Mouse (Mus musculus) liver, embryonic 14.5 days (tissue): ENCODE measurements around the gene Plekha7. TPM values are rescaled to one million over a fixed set of nuclear protein-coding genes. Genes with fewer than 3 reads are reported as not detected.

Experiments
- ATAC-seq: fragments of 200-750 bp; cut with Nextera tagmentation; 2 replicates; pipeline ENCODE4 v1.8.0; 2017; ENCODE audit warnings: moderate number of reproducible peaks, mild to moderate bottlenecking, moderate library complexity; ENCODE audit not compliant: insufficient read depth
- DNase-seq, 3 experiments: peaks; one replicate each; pipeline ENCODE4 v3.0.0-alpha.2; 2012 to 2013; ENCODE audit warnings: low read depth in 3 of 3, low spot score in 3 of 3
- H3K27ac ChIP-seq: fragments of 300-500 bp; sonication (generic); 2 replicates; pipeline ENCODE4 v1.5.1; 2014; ENCODE audit warnings: moderate library complexity, mild to moderate bottlenecking, control low read depth, inconsistent platforms
- H3K27me3 ChIP-seq: fragments of 300-500 bp; sonication (generic); 2 replicates; pipeline ENCODE4 v1.6.1; 2014; ENCODE audit warnings: mild to moderate bottlenecking, low read length, moderate library complexity; ENCODE audit not compliant: control insufficient read depth, insufficient read depth
- H3K36me3 ChIP-seq: fragments of 300-500 bp; sonication (generic); replicated peaks from 2 replicates; pipeline ENCODE4 v1.6.1; 2014; ENCODE audit warnings: low read depth; ENCODE audit not compliant: control insufficient read depth, insufficient read depth
- H3K4me1 ChIP-seq, 2 experiments: fragments of 200-500 bp in 1 of 2; fragments of 300-500 bp in 1 of 2; sonication (generic) in 1 of 2; replicated peaks; 2 replicates each; pipeline ENCODE4 v1.6.1; 2012 to 2014; ENCODE audit warnings: antibody characterized with exemption in 1 of 2, inconsistent platforms in 1 of 2, low read length in 1 of 2; ENCODE audit not compliant: control insufficient read depth in 2 of 2, insufficient read depth in 2 of 2
- H3K4me2 ChIP-seq: fragments of 300-500 bp; sonication (generic); 2 replicates; pipeline ENCODE4 v1.6.1; 2014; ENCODE audit warnings: low read depth, mild to moderate bottlenecking, control low read depth, moderate library complexity
- H3K4me3 ChIP-seq, 2 experiments: fragments of 200-500 bp in 1 of 2; fragments of 300-500 bp in 1 of 2; sonication (generic) in 1 of 2; 2 replicates each; pipeline ENCODE4 v1.5.1; 2012 to 2014; ENCODE audit warnings: low read depth in 2 of 2, low read length in 2 of 2, mild to moderate bottlenecking in 2 of 2, control low read depth in 1 of 2, inconsistent platforms in 1 of 2, moderate library complexity in 1 of 2; ENCODE audit not compliant: insufficient read depth in 1 of 2
- H3K9ac ChIP-seq: fragments of 300-500 bp; sonication (generic); replicated peaks from 2 replicates; pipeline ENCODE4 v1.6.1; 2014; ENCODE audit warnings: mild to moderate bottlenecking, control low read depth, moderate library complexity
- H3K9me3 ChIP-seq: fragments of 300-500 bp; sonication (generic); 2 replicates; pipeline ENCODE4 v1.6.1; 2016; ENCODE audit warnings: low read length, mixed read lengths; ENCODE audit not compliant: control insufficient read depth
- CTCF ChIP-seq: IDR thresholded peaks from 2 replicates; pipeline ENCODE4 v1.5.1; 2016; ENCODE audit warnings: antibody characterized with exemption, low read depth, control low read depth
- EP300 ChIP-seq: IDR thresholded peaks from 2 replicates; pipeline ENCODE4 v1.6.1; 2016; ENCODE audit warnings: antibody characterized with exemption, low read depth
- WGBS: fragments of 180-500 bp; shearing (Covaris S2); extraction: QIAGEN DNeasy Blood & Tissue Kit; methylation state at CpG from one replicate; pipeline ENCODE4 v1.1.7; 2014; ENCODE audit not compliant: insufficient replicate concordance; 5-methylcytosine and 5-hydroxymethylcytosine counted together
- polyA plus RNA-seq, 2 experiments: library from polyadenylated mRNA; depleted of rRNA in 1 of 2; stranded (reverse) in 1 of 2; unstranded in 1 of 2; fragments of >200 nt; fragmentation: Nextera tagmentation in 1 of 2; extraction: Ambion mirVana in 1 of 2; gene quantifications; 2 replicates each; pipeline versions ENCODE4 v1.2.1 to v1.2.3; 2012 to 2014

Gene Plekha7
- polyA plus RNA-seq, 2 experiments = 1.5 to 2.1 TPM

DNA sequence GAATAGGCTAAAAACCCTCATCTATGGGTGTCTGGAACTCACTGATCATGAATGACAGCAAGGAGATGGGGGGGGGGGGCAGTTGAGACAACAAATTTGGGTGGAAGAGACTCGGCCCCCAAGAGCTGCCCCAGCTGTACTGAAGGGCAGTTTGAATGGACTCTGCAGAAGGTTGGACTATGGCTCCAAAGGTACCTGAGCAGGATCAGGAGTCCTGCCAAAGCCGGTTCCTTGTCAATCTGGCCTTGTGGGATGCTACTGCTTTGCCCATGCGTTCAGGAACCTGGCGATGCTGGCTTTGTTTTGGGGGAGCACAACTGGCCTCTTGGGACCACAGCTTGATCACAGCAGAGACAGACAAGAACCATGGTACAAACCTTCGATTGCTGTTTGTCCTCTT lies 52.5 kb downstream of the Plekha7 start:
- no peak overlapping the region for H3K9ac ChIP-seq
- WGBS = 63% methylated on average over 5 of the region's 5 CpGs
- no peak for TF ChIP-seq CTCF
- no peak for TF ChIP-seq EP300
- H3K4me3 ChIP-seq = no peak overlapping the region
- ATAC-seq = no peak
- H3K4me2 ChIP-seq = no peak overlapping the region
- H3K36me3 ChIP-seq = no peaks in the 10 kb centered on the region
- H3K9me3 ChIP-seq = no peaks in the 10 kb centered on the region
- DNase-seq = no peak
- H3K4me1 ChIP-seq = peaks cover 0 to 4% of the 10 kb centered on the region in 2 experiments; a peak in 1 of 4 replicates
- no peaks in the 10 kb centered on the region for H3K27me3 ChIP-seq
- H3K27ac ChIP-seq = no peak overlapping the region

GRCm38 (mm10) chr7:116254660-116255059 lies 53.5 kb downstream of the Plekha7 start:
- WGBS = 34% methylated on average over 5 of the region's 5 CpGs
- no peak overlapping the region for H3K4me3 ChIP-seq

GRCm38 (mm10) chr7:116252470-116252869 lies 55.7 kb downstream of the Plekha7 start:
- Histone ChIP-seq H3K9ac (no peak overlapping the region), H3K4me1 (peaks cover 0 to 4% of the 10 kb centered on the region in 2 experiments; a peak in 1 of 4 replicates), H3K9me3 (no peaks in the 10 kb centered on the region), H3K4me2 (no peak overlapping the region), H3K36me3 (no peaks in the 10 kb centered on the region), H3K27ac (no peak overlapping the region), H3K4me3 (no peak overlapping the region), H3K27me3 (no peaks in the 10 kb centered on the region)
- TF ChIP-seq CTCF = no peak
- no peak for TF ChIP-seq EP300
- WGBS = 51% methylated on average over 4 of the region's 4 CpGs
- ATAC-seq = no peak
- DNase-seq = no peak

More at GRCm38 (mm10) chr7:116254660-116255059, 53.5 kb downstream of the Plekha7 start:
- Histone ChIP-seq H3K27ac (no peak overlapping the region), H3K9ac (no peak overlapping the region), H3K27me3 (no peaks in the 10 kb centered on the region), H3K9me3 (no peaks in the 10 kb centered on the region), H3K4me1 (peaks cover 0 to 4% of the 10 kb centered on the region in 2 experiments; a peak in 1 of 4 replicates), H3K4me2 (no peak overlapping the region), H3K36me3 (no peaks in the 10 kb centered on the region)
- DNase-seq (no peak), ATAC-seq (peak; percentile 39; the same call in 1 of the 2 replicates)
- 0 out of 2 replicates have a peak, but pooled peaks have one; percentile 15 for TF ChIP-seq EP300
- TF ChIP-seq CTCF = no peak

DNA sequence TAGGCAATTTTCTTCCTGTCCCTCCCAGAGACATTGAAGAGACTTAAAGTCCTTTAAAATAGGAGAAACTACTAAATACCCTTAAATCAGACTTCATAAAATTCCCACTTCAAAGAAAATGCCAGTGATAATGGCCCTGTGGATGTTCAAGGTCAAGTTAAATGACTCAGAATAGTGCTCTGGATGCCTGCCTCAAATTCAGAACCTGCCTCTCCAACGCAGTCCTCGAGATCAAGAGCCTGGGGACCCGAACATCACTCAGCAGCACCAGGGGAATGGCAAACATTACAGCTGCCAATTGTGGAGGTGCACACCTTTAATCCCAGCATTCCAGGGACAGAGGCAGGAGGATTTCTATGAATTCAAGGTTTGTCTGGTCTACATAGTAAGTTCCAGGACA lies 56.7 kb downstream of the Plekha7 start:
- ATAC-seq = no peak
- H3K4me2 ChIP-seq = no peak overlapping the region
- no peak overlapping the region for H3K4me3 ChIP-seq
- TF ChIP-seq CTCF (no peak), EP300 (no peak)
- H3K36me3 ChIP-seq = no peaks in the 10 kb centered on the region
- no peak overlapping the region for H3K9ac ChIP-seq
- H3K27ac ChIP-seq = no peak overlapping the region
- no peak for DNase-seq
- 67% methylated on average over 3 of the region's 3 CpGs for WGBS
- H3K27me3 ChIP-seq = no peaks in the 10 kb centered on the region
- peaks cover 0 to 7% of the 10 kb centered on the region in 2 experiments; a peak in 1 of 4 replicates for H3K4me1 ChIP-seq
- H3K9me3 ChIP-seq = no peaks in the 10 kb centered on the region

DNA sequence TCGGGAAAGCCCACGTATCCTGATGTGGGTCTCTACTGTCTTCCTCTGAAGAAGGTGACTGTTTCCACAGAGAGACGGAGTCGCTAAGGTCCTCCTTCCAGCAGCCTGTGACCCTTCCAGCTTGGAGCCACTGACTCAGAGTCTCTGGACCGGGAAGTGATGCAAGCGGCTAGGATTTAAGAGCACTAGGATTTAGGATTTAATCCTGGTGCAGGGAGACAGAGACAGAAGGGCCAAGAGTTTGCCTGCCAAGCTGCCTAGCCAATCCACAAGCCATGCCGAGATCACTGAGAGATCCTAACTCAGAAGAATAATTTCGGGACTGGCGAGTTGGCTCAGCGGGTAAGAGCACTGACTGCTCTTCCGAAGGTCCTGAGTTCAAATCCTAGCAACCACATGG lies 59.6 kb downstream of the Plekha7 start:
- H3K36me3 ChIP-seq = no peaks in the 10 kb centered on the region
- no peaks in the 10 kb centered on the region for H3K9me3 ChIP-seq
- TF ChIP-seq CTCF (no peak), EP300 (no peak)
- DNase-seq (no peak), ATAC-seq (no peak)
- H3K4me3 ChIP-seq = no peak overlapping the region
- H3K4me2 ChIP-seq = no peak overlapping the region
- 79% methylated on average over 11 of the region's 11 CpGs for WGBS
- no peak overlapping the region for H3K9ac ChIP-seq
- H3K27ac ChIP-seq = no peak overlapping the region
- no peaks in the 10 kb centered on the region for H3K27me3 ChIP-seq
- peaks cover 0 to 9% of the 10 kb centered on the region in 2 experiments; a peak in 1 of 4 replicates for H3K4me1 ChIP-seq
